Mouse (Mus musculus): ENCODE data around the gene 1110004F10Rik.

The 1110004F10Rik gene

DNA sequence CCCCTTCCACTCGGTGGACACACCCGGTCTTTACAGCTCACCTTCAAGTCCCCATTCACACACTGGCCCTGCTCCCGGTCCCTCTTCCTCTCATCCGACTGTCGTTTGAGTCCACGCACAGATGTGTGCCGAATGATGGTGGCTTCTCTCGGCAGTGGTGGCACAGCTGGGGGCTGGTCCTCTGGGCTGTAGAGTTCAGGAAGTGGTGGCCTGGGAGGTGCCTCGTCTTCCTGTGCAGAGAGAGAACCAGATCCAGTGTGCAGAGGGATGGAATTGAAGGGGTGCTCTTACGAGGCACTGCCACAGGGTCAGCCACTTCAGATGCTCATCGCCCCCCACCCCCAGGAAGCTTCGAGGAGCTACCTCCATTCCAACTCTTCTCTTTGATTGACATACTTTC is 98.0 kb downstream of the 1110004F10Rik start:
- no peak for DNase-seq (ENCODE audit: low spot score in 2 of 2)

DNA sequence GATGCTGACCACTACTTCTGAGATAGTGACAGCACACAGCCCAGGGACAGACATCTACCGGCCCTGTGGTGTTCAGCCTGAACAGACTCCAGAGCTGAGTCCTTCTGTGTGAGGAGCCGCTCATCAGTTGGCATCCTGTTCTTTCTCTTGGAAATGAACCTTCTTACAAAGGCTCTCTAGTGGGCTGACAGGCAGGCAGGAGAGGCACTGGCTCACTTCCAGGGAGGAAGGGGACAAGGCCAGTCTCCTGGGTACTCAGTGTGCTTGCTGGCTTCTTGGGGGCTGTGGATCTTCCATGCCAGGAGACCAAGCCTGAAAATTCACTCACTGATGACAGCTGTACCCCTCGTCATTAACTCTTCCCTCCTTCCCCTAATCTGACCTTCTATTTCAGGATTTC is 98.5 kb downstream of the 1110004F10Rik start:
- DNase-seq (ENCODE audit: low spot score in 2 of 2) = no peak

DNA sequence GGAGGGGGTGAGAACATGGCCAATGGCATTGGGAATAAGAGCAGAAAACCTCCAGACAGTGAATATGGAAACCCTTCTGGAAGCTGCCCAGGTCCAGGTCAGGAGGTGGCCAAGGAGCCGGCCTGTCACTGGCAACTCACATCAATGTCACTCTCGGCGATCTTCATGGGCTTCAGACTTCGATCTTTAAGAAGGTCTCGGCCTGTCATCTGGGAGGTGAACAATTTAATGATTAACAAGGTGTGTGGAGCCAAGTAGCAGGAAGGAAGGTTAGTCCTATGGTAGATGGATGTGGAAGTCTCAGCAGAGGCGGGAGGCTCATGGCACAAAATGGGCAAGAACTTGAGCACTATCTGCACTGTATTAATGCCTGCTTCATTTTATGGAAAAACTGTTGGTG is 105.8 kb downstream of the 1110004F10Rik start:
- DNase-seq (ENCODE audit: low spot score in 2 of 2) = no peak

DNA sequence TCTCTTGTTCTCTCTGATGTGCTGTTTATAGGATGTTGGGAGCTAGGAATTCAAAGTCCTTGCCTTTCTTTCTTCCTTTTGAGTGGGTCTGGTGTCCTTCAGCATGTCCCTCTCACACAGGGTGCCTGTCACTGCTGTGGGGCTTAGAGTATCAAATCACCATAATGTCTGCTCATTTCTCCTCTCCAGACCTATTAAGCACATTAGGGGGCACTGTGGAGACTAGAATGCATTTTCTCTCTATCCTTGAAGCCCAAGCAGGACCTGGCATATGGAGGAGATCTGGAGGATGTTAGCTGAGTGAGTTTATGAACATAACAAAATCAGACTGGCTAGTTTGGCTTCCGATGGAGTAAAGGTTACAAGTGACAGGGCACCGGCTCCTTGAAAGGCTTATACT is 107.9 kb downstream of the 1110004F10Rik start:
- DNase-seq (ENCODE audit: low spot score in 2 of 2) = no peak

DNA sequence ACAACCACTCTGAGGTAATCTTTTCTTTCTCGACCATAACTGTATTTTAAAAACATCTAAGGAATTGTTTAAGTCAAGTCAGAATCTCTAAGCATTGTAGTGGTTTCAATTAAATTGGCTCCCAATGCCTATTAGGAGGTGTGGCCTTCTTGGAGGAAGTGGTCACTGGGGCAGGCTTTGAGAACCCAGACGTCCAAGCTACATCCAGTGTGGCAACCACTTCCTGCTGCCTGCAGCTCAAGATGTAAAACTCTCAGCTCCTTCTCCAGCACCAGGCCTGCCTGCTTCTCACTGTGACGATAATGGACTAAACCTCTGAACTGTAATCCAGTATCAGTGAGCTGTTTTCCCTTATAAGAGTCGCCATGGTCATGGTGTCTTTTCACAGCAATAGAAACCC is 110.4 kb downstream of the 1110004F10Rik start:
- no peak for DNase-seq (ENCODE audit: low spot score in 2 of 2)

DNA sequence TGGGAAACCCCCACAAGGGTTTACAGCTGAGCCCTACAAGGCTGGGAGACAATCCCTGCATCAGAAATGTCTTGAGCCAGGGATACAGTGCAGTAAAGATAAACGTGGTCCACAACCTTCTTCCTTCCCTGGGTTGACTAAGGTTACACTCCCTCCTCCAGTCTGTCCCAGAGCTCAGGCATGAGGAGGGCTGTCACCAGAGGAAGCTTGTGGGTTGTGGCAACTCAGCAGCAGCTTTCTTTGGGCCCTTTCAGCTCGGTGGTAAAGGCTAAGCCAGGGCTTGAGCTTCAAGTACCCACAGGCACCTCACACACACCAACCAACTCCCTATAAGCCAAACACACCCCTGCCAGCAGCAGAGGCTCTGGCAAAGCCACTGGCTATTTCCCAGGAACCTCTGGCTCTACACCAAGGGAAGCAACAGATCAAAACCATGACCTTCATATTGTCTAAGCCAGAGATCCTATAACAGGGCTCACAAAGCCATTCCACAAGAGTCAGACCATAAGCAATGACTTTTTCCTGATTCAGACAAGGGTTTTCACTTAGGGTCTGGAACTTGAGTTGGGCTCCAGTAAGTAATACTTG is 114.7 kb downstream of the 1110004F10Rik start:
- no peak for DNase-seq (ENCODE audit: low spot score in 2 of 2)

Data from heart, adult 9 months (tissue).